Mouse (Mus musculus): ENCODE data around the gene Fam171a2.
"Not testable (repeated sequence)": the region's sequence is repeated elsewhere in the genome, so short reads cannot be mapped to it uniquely, and the experiment has no call there.

Fam171a2 gene

GRCm38 (mm10) chr11:102392441-102393237 is 54.8 kb downstream of the Fam171a2 start:
- DNase-seq = no peak

- not testable (repeated sequence) for DNase-seq
Measured at GRCm38 (mm10) chr11:102389436-102389835, 58.0 kb downstream of the Fam171a2 start.
